Mouse (Mus musculus) spleen, adult 2 months (tissue): ENCODE results near the gene Nrxn3.

Experiments used
- CTCF ChIP-seq: fragments of 200-500 bp; IDR thresholded peaks from 2 replicates; pipeline ENCODE4 v1.5.1; 2011; ENCODE audit warnings: mild to moderate bottlenecking, inconsistent platforms; ENCODE audit not compliant: insufficient read depth, insufficient read length, insufficient replicate concordance; ENCODE audit errors: extremely low read depth
- POLR2A ChIP-seq: fragments of 200-500 bp; IDR thresholded peaks from 2 replicates; pipeline ENCODE4 v1.6.1; 2011; ENCODE audit warnings: low read depth, low read length, inconsistent platforms

DNA sequence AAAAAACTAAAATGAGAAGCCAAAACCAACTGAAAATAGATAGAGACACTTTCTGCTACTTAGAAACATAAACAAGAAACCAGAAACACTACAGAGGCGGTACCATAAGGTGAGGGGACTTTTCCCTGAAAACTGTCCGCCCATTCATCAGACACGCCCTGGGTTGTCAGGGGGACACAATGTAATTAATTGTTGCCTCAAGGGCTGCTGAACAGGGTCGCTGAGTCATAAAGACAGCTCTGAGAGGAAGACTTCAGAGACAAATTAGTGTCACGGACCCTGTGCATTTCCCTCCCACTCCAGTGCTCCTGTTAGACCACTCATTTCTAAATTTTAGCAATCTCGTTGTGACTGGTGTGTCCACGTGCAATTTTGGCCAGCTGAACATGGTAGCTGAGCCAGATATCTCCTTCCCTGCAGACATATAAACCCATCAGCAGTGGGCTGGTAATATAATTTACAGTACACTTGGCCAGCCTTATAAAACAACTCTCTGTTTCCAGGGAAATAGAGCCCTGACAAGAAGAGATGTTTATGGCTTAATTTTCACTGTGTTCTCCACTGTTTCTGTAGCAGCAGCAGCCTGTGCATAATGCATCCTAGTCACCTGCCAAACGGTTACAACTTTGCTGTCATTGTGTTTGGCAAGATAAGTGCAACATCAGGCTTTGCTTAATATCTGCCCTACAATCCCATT is 603.3 kb downstream of the Nrxn3 start:
- TF ChIP-seq POLR2A = no peak
- TF ChIP-seq CTCF = no peak
